Mouse (Mus musculus) kidney, postnatal 14 days (tissue): ENCODE results near the gene Slc1a7.

Source experiments
- DNase-seq: peaks from one replicate; pipeline ENCODE4 v3.0.0; 2022; ENCODE audit warnings: mixed read lengths

The Slc1a7 gene

GRCm38 (mm10) chr4:108015067-108015765 lies 47.1 kb downstream of the Slc1a7 start:
- peak; percentile 48 for DNase-seq

- no peak for DNase-seq
Measured at GRCm38 (mm10) chr4:108016321-108016720, 48.2 kb downstream of the Slc1a7 start.

GRCm38 (mm10) chr4:108017839-108018238 lies 49.7 kb downstream of the Slc1a7 start:
- no peak for DNase-seq

- no peak for DNase-seq
Measured at GRCm38 (mm10) chr4:108018241-108018923, 50.2 kb downstream of the Slc1a7 start.

- no peak for DNase-seq
Measured at GRCm38 (mm10) chr4:108018961-108019921, 51.1 kb downstream of the Slc1a7 start.

GRCm38 (mm10) chr4:108020178-108020577 lies 52.0 kb downstream of the Slc1a7 start:
- no peak for DNase-seq

GRCm38 (mm10) chr4:108023186-108023585 lies 55.1 kb downstream of the Slc1a7 start:
- no peak for DNase-seq

GRCm38 (mm10) chr4:108024641-108025040 lies 56.5 kb downstream of the Slc1a7 start:
- DNase-seq: peak; percentile 78

GRCm38 (mm10) chr4:108025269-108025668 lies 57.1 kb downstream of the Slc1a7 start:
- peak; percentile 81 for DNase-seq

- DNase-seq: no peak
Measured at GRCm38 (mm10) chr4:108026193-108026592, 58.1 kb downstream of the Slc1a7 start.

GRCm38 (mm10) chr4:108030888-108031501 lies 62.9 kb downstream of the Slc1a7 start:
- DNase-seq: peak; percentile 48

- DNase-seq: peak; percentile 70
Measured at GRCm38 (mm10) chr4:108031502-108032351, 63.6 kb downstream of the Slc1a7 start.

- no peak for DNase-seq
Measured at GRCm38 (mm10) chr4:108032352-108032849, 64.3 kb downstream of the Slc1a7 start.

- DNase-seq: no peak
Measured at GRCm38 (mm10) chr4:108033041-108033764, 65.1 kb downstream of the Slc1a7 start.

GRCm38 (mm10) chr4:108037027-108037426 lies 68.9 kb downstream of the Slc1a7 start:
- DNase-seq: no peak

- DNase-seq: no peak
Measured at GRCm38 (mm10) chr4:108045136-108046107, 77.3 kb downstream of the Slc1a7 start.

- DNase-seq: no peak
Measured at GRCm38 (mm10) chr4:108046136-108046535, 78.0 kb downstream of the Slc1a7 start.

GRCm38 (mm10) chr4:108051687-108052274 lies 83.6 kb downstream of the Slc1a7 start:
- DNase-seq: no peak

- DNase-seq: no peak
Measured at GRCm38 (mm10) chr4:108052673-108053072, 84.5 kb downstream of the Slc1a7 start.
